Mouse (Mus musculus): Measurements from ENCODE around the gene Aurkb. TPM values are rescaled to one million over a fixed set of nuclear protein-coding genes. Genes with fewer than 3 reads are reported as not detected.
A peak's percentile ranks its signal among the peaks of the same experiment; 100 is the strongest.

Aurkb gene
- polyA plus RNA-seq, 1 experiment from 2014 or later, result 163 TPM

- Histone ChIP-seq H3K4me3 (replicated peaks) (peak overlapping the region; percentile 90), H3K27ac (peak overlapping the region; percentile 93), H3K27me3 (no peaks in the 10 kb centered on the region; the same call in 1 of the 2 replicates), H3K36me3 (replicated peaks) (no peaks in the 10 kb centered on the region), H3K4me2 (peak overlapping the region; percentile 98), H3K9me3 (no peaks in the 10 kb centered on the region), H3K9ac (peak overlapping the region; percentile 84), H3K4me1 (peaks cover 32% of the 10 kb centered on the region)
- 2% methylated on average over 36 of the region's 40 CpGs for WGBS
- ATAC-seq (ENCODE audit: low FRiP score), result no peak
Observed at GRCm38 (mm10) chr11:69060448-69061254, 15.2 kb downstream of the Aurkb start.

GRCm38 (mm10) chr11:69061255-69061912 lies 15.9 kb downstream of the Aurkb start:
- Histone ChIP-seq H3K9ac (peak overlapping the region; percentile 84; the same call in 1 of the 2 replicates), H3K36me3 (replicated peaks) (no peaks in the 10 kb centered on the region), H3K4me1 (peaks cover 38% of the 10 kb centered on the region), H3K27me3 (peaks cover 3% of the 10 kb centered on the region; the same call in 1 of the 2 replicates), H3K4me2 (peak overlapping the region; percentile 98), H3K4me3 (replicated peaks) (peak overlapping the region; percentile 90), H3K27ac (no peak overlapping the region), H3K9me3 (no peaks in the 10 kb centered on the region)
- WGBS, result 7% methylated on average over 17 of the region's 17 CpGs
- no peak for ATAC-seq (ENCODE audit: low FRiP score)

GRCm38 (mm10) chr11:69062194-69062760 lies 16.8 kb downstream of the Aurkb start:
- H3K27me3 ChIP-seq, result peaks cover 3% of the 10 kb centered on the region; the same call in 1 of the 2 replicates
- peaks cover 43% of the 10 kb centered on the region for H3K4me1 ChIP-seq
- H3K4me3 ChIP-seq (replicated peaks), result peak overlapping the region; percentile 67
- H3K36me3 ChIP-seq (replicated peaks), result no peaks in the 10 kb centered on the region
- 1% methylated on average over 17 of the region's 17 CpGs for WGBS
- no peak overlapping the region for H3K9ac ChIP-seq
- peak overlapping the region; percentile 36; the same call in 1 of the 2 replicates for H3K27ac ChIP-seq
- peak; percentile 2; the same call in 1 of the 2 replicates for ATAC-seq (ENCODE audit: low FRiP score)
- no peaks in the 10 kb centered on the region for H3K9me3 ChIP-seq
- peak overlapping the region; percentile 98 for H3K4me2 ChIP-seq

- Histone ChIP-seq H3K27me3 (peaks cover 3% of the 10 kb centered on the region; the same call in 1 of the 2 replicates), H3K27ac (peak overlapping the region; percentile 82), H3K36me3 (replicated peaks) (no peaks in the 10 kb centered on the region), H3K9me3 (no peaks in the 10 kb centered on the region), H3K4me1 (peaks cover 43% of the 10 kb centered on the region), H3K4me3 (replicated peaks) (peak overlapping the region; percentile 67), H3K4me2 (peak overlapping the region; percentile 55), H3K9ac (peak overlapping the region; percentile 36; the same call in 1 of the 2 replicates)
- ATAC-seq (ENCODE audit: low FRiP score), result peak; percentile 42
- under 1% methylated on average over 19 of the region's 19 CpGs for WGBS
Observed at GRCm38 (mm10) chr11:69062761-69063224, 17.3 kb downstream of the Aurkb start.

GRCm38 (mm10) chr11:69063413-69064201 lies 18.2 kb downstream of the Aurkb start:
- peak; percentile 34; the same call in 1 of the 2 replicates for ATAC-seq (ENCODE audit: low FRiP score)
- no peaks in the 10 kb centered on the region for H3K36me3 ChIP-seq (replicated peaks)
- H3K9ac ChIP-seq, result peak overlapping the region; percentile 70
- H3K27me3 ChIP-seq, result peaks cover 3% of the 10 kb centered on the region; the same call in 1 of the 2 replicates
- H3K27ac ChIP-seq, result peak overlapping the region; percentile 82
- WGBS, result under 1% methylated on average over 31 of the region's 31 CpGs
- peak overlapping the region; percentile 59 for H3K4me2 ChIP-seq
- no peaks in the 10 kb centered on the region for H3K9me3 ChIP-seq
- H3K4me1 ChIP-seq, result peaks cover 39% of the 10 kb centered on the region
- peak overlapping the region; percentile 67 for H3K4me3 ChIP-seq (replicated peaks)

- Histone ChIP-seq H3K27me3 (peaks cover 3% of the 10 kb centered on the region; the same call in 1 of the 2 replicates), H3K9me3 (no peaks in the 10 kb centered on the region), H3K4me1 (peaks cover 36% of the 10 kb centered on the region), H3K36me3 (replicated peaks) (no peaks in the 10 kb centered on the region), H3K4me2 (peak overlapping the region; percentile 59), H3K4me3 (replicated peaks) (peak overlapping the region; percentile 67), H3K27ac (peak overlapping the region; percentile 78; the same call in 1 of the 2 replicates), H3K9ac (peak overlapping the region; percentile 70)
- WGBS, result 41% methylated on average over 9 of the region's 9 CpGs
- ATAC-seq (ENCODE audit: low FRiP score), result no peak
Observed at GRCm38 (mm10) chr11:69064259-69065133, 19.0 kb downstream of the Aurkb start.

GRCm38 (mm10) chr11:69065394-69065925 lies 20.0 kb downstream of the Aurkb start:
- Histone ChIP-seq H3K36me3 (replicated peaks) (no peaks in the 10 kb centered on the region), H3K4me2 (peak overlapping the region; percentile 91), H3K4me3 (replicated peaks) (no peak overlapping the region), H3K27ac (no peak overlapping the region), H3K9me3 (no peaks in the 10 kb centered on the region), H3K4me1 (peaks cover 38% of the 10 kb centered on the region), H3K9ac (peak overlapping the region; percentile 60; the same call in 1 of the 2 replicates), H3K27me3 (peaks cover 3% of the 10 kb centered on the region; the same call in 1 of the 2 replicates)
- ATAC-seq (ENCODE audit: low FRiP score), result no peak
- WGBS, result 52% methylated on average over 3 of the region's 3 CpGs

GRCm38 (mm10) chr11:69066163-69066861 lies 20.9 kb downstream of the Aurkb start:
- H3K27ac ChIP-seq, result 0 out of 2 replicates have a peak overlapping the region, but pooled peaks have one; percentile 14
- peaks cover 3% of the 10 kb centered on the region; the same call in 1 of the 2 replicates for H3K27me3 ChIP-seq
- H3K9me3 ChIP-seq, result no peaks in the 10 kb centered on the region
- peak overlapping the region; percentile 46 for H3K4me3 ChIP-seq (replicated peaks)
- H3K36me3 ChIP-seq (replicated peaks), result no peaks in the 10 kb centered on the region
- WGBS, result 1% methylated on average over 26 of the region's 29 CpGs
- H3K9ac ChIP-seq, result peak overlapping the region; percentile 60
- H3K4me1 ChIP-seq, result peaks cover 35% of the 10 kb centered on the region
- H3K4me2 ChIP-seq, result peak overlapping the region; percentile 91
- ATAC-seq (ENCODE audit: low FRiP score), result no peak

GRCm38 (mm10) chr11:69066956-69067355 lies 21.5 kb downstream of the Aurkb start:
- Histone ChIP-seq H3K27me3 (0 out of 2 replicates have a peak, but pooled peaks cover 3% of the 10 kb centered on the region), H3K4me2 (peak overlapping the region; percentile 91), H3K36me3 (replicated peaks) (no peaks in the 10 kb centered on the region), H3K4me1 (peaks cover 34% of the 10 kb centered on the region), H3K27ac (no peak overlapping the region), H3K4me3 (replicated peaks) (peak overlapping the region; percentile 46), H3K9ac (peak overlapping the region; percentile 60; the same call in 1 of the 2 replicates), H3K9me3 (no peaks in the 10 kb centered on the region)
- WGBS, result 8% methylated on average over 8 of the region's 8 CpGs
- no peak for ATAC-seq (ENCODE audit: low FRiP score)

- Histone ChIP-seq H3K9me3 (no peaks in the 10 kb centered on the region), H3K27me3 (0 out of 2 replicates have a peak, but pooled peaks cover 3% of the 10 kb centered on the region), H3K4me1 (peaks cover 40% of the 10 kb centered on the region), H3K4me3 (replicated peaks) (no peak overlapping the region), H3K9ac (no peak overlapping the region), H3K4me2 (no peak overlapping the region; the same call in 1 of the 2 replicates), H3K27ac (no peak overlapping the region), H3K36me3 (replicated peaks) (no peaks in the 10 kb centered on the region)
- no peak for ATAC-seq (ENCODE audit: low FRiP score)
- 63% methylated on average over 6 of the region's 6 CpGs for WGBS
Observed at GRCm38 (mm10) chr11:69067601-69068000, 22.2 kb downstream of the Aurkb start.

Data from forebrain, embryonic 12.5 days (tissue).